Mouse (Mus musculus): ENCODE data around the gene Slc8a1.

GRCm38 (mm10) chr17:81735583-81735982, 2.6 kb downstream of the Slc8a1 start:
- TF ChIP-seq CTCF (IDR thresholded peaks at IDR 0.05; ENCODE audit: low read depth): no peak
- TF ChIP-seq EP300 (IDR thresholded peaks at IDR 0.05; ENCODE audit: low read depth): no peak
